Mouse (Mus musculus) limb, embryonic 14.5 days (tissue): Measurements from ENCODE around the gene Gm11758. TPM values are rescaled to one million over a fixed set of nuclear protein-coding genes. Genes with fewer than 3 reads are reported as not detected.
"Not testable (repeated sequence)": the region's sequence is repeated elsewhere in the genome, so short reads cannot be mapped to it uniquely, and the experiment has no call there.

Experiments
- ATAC-seq: fragments of 200-750 bp; cut with Nextera tagmentation; 2 replicates; pipeline ENCODE4 v1.8.0; 2017; ENCODE audit warnings: low read depth, moderate number of reproducible peaks, moderate TSS enrichment; ENCODE audit not compliant: low FRiP score
- DNase-seq: peaks from one replicate; pipeline ENCODE4 v3.0.0-alpha.2; 2015; ENCODE audit warnings: low spot score
- H3K27ac ChIP-seq: fragments of 300-500 bp; sonication (generic); replicated peaks from 2 replicates; pipeline ENCODE4 v1.5.1; 2014; ENCODE audit warnings: low read depth, mild to moderate bottlenecking, low read length, moderate library complexity, mixed read lengths
- H3K27me3 ChIP-seq: fragments of 300-500 bp; sonication (generic); 2 replicates; pipeline ENCODE4 v1.6.1; 2014; ENCODE audit warnings: low read length, mixed read lengths; ENCODE audit not compliant: control insufficient read depth, insufficient read depth
- H3K36me3 ChIP-seq: fragments of 300-500 bp; sonication (generic); 2 replicates; pipeline ENCODE4 v1.6.1; 2014; ENCODE audit warnings: mild to moderate bottlenecking, low read length, moderate library complexity, mixed read lengths; ENCODE audit not compliant: control insufficient read depth, insufficient read depth
- H3K4me1 ChIP-seq: fragments of 300-500 bp; sonication (generic); 2 replicates; pipeline ENCODE4 v1.6.1; 2014; ENCODE audit warnings: antibody characterized with exemption, low read length, mixed read lengths; ENCODE audit not compliant: control insufficient read depth, insufficient read depth
- H3K4me2 ChIP-seq: fragments of 300-500 bp; sonication (generic); replicated peaks from 2 replicates; pipeline ENCODE4 v1.6.1; 2014; ENCODE audit warnings: low read depth, mild to moderate bottlenecking, low read length, moderate library complexity; ENCODE audit not compliant: severe bottlenecking
- H3K4me3 ChIP-seq: fragments of 300-500 bp; sonication (generic); replicated peaks from 2 replicates; pipeline ENCODE4 v1.5.1; 2014; ENCODE audit warnings: low read length
- H3K9ac ChIP-seq: fragments of 300-500 bp; sonication (generic); 2 replicates; pipeline ENCODE4 v1.6.1; 2014; ENCODE audit warnings: mild to moderate bottlenecking, low read depth, low read length, moderate library complexity; ENCODE audit not compliant: severe bottlenecking
- H3K9me3 ChIP-seq: fragments of 300-500 bp; sonication (generic); 2 replicates; pipeline ENCODE4 v1.6.1; 2016; ENCODE audit warnings: low read length; ENCODE audit not compliant: control insufficient read depth
- POLR2A ChIP-seq: fragments of 200-500 bp; IDR thresholded peaks from 2 replicates; pipeline ENCODE4 v1.8.0; 2012; ENCODE audit warnings: inconsistent platforms, mild to moderate bottlenecking, moderate library complexity, borderline replicate concordance; ENCODE audit not compliant: insufficient read depth, insufficient read length; ENCODE audit errors: extremely low read depth
- WGBS: fragments of 180-500 bp; shearing (Covaris S2); extraction: QIAGEN DNeasy Blood & Tissue Kit; methylation state at CpG from one replicate; pipeline ENCODE4 v1.1.7; 2014; 5-methylcytosine and 5-hydroxymethylcytosine counted together
- polyA plus RNA-seq, 2 experiments: library from polyadenylated mRNA; depleted of rRNA in 1 of 2; stranded (reverse) in 1 of 2; unstranded in 1 of 2; fragments of >200 nt; fragmentation: Nextera tagmentation in 1 of 2; extraction: Ambion mirVana in 1 of 2; gene quantifications; 2 replicates each; pipeline versions ENCODE4 v1.2.1 to v1.2.3; 2012 to 2014

Gm11758 gene
- polyA plus RNA-seq (2012; rRNA removed) (not detected in 2 replicates), polyA plus RNA-seq (2014; fragmentation: Nextera tagmentation; extraction: Ambion mirVana) (not detected in 2 replicates)

DNA sequence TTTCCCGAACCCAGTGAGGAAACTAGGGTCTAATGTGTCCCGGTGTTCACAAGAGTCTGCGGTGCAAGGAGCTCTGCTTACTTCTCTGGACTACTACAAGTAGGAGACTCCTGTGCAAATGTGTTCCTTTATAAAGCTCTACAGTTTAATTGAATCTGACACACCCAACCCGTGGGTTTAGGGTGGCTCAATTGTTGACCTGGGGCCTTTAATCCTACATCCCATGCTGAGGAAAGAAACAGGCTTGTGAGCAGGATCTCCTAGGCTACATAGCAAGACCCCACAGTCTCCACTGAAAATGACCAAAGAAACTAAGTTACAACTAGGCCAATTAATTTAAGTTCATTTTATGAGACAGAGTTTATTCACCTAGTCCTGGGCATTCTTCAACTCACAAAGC is at the start of gene Gm11758:
TSS of gene Gm11758 (minus strand) at position 101 of the 400 bp plus-strand sequence.
- DNase-seq, H3K4me1 ChIP-seq, H3K27ac ChIP-seq, H3K27me3 ChIP-seq, H3K4me3 ChIP-seq, H3K36me3 ChIP-seq, H3K9me3 ChIP-seq, H3K4me2 ChIP-seq, ATAC-seq, H3K9ac ChIP-seq: not testable (repeated sequence)
- WGBS, result no CpG with 5 or more reads among the region's 4 CpGs

DNA sequence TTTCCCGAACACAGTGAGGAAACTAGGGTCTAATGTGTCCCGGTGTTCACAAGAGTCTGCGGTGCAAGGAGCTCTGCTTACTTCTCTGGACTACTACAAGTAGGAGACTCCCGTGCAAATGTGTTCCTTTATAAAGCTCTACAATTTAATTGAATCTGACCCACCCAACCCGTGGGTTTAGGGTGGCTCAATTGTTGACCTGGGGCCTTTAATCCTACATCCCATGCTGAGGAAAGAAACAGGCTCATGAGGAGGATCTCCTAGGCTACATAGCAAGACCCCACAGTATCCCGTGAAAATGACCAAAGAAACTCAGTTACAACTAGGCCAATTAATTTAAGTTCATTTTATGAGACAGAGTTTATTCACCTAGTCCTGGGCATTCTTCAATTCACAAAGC is 44.6 kb upstream of the Gm11758 start, which contains the start of gene Gm11756:
TSS of gene Gm11756 (minus strand) at position 101 of the 400 bp plus-strand sequence.
- not testable (repeated sequence) for H3K4me2 ChIP-seq

DNA sequence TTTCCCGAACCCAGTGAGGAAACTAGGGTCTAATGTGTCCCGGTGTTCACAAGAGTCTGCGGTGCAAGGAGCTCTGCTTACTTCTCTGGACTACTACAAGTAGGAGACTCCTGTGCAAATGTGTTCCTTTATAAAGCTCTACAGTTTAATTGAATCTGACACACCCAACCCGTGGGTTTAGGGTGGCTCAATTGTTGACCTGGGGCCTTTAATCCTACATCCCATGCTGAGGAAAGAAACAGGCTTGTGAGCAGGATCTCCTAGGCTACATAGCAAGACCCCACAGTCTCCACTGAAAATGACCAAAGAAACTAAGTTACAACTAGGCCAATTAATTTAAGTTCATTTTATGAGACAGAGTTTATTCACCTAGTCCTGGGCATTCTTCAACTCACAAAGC is 29.8 kb upstream of the Gm11758 start, which contains the start of gene Gm13871:
TSS of gene Gm13871 (minus strand) at position 101 of the 400 bp plus-strand sequence.
- ATAC-seq, H3K4me1 ChIP-seq, H3K4me3 ChIP-seq, H3K27ac ChIP-seq, H3K9ac ChIP-seq, H3K36me3 ChIP-seq, H3K9me3 ChIP-seq, DNase-seq, H3K27me3 ChIP-seq, H3K4me2 ChIP-seq: not testable (repeated sequence)
- no CpG with 5 or more reads among the region's 4 CpGs for WGBS

More for the DNA sequence above, 44.6 kb upstream of the Gm11758 start, which contains the start of gene Gm11756:
- H3K4me1 ChIP-seq, H3K9me3 ChIP-seq, ATAC-seq, H3K9ac ChIP-seq, H3K27me3 ChIP-seq, H3K27ac ChIP-seq, H3K4me3 ChIP-seq, DNase-seq, H3K36me3 ChIP-seq: not testable (repeated sequence)
- 82% methylated on average over 6 of the region's 6 CpGs for WGBS

DNA sequence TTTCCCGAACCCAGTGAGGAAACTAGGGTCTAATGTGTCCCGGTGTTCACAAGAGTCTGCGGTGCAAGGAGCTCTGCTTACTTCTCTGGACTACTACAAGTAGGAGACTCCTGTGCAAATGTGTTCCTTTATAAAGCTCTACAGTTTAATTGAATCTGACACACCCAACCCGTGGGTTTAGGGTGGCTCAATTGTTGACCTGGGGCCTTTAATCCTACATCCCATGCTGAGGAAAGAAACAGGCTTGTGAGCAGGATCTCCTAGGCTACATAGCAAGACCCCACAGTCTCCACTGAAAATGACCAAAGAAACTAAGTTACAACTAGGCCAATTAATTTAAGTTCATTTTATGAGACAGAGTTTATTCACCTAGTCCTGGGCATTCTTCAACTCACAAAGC is 14.9 kb upstream of the Gm11758 start, which contains the start of gene Gm11757:
TSS of gene Gm11757 (minus strand) at position 101 of the 400 bp plus-strand sequence.
- no CpG with 5 or more reads among the region's 4 CpGs for WGBS
- H3K4me1 ChIP-seq, result not testable (repeated sequence)

DNA sequence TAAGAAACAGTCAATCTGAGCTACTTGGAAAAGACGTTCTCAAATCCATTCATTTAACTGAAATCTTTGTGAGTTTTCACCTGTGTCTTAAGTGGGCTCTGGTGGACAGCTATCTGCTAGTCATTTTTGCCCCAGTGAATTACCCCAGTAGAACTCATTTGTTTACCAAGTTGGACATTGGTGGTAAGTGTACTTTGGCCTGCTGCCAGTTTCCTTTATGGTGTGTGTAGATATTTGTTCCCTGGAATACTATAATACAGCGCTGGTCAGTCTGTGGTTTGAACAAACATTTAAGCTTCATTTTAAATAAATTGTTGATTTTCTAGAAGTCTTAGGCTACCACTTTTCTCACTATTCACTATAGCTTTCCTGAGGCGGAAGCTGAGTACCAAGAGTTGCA is 49.5 kb downstream of the Gm11758 start:
- no peak for TF ChIP-seq POLR2A
- Histone ChIP-seq H3K9ac (no peak overlapping the region), H3K4me2 (no peak overlapping the region), H3K36me3 (no peaks in the 10 kb centered on the region), H3K27ac (no peak overlapping the region), H3K9me3 (no peaks in the 10 kb centered on the region), H3K4me1 (no peaks in the 10 kb centered on the region), H3K4me3 (no peak overlapping the region), H3K27me3 (no peaks in the 10 kb centered on the region)
- WGBS, result 80% methylated on average over 3 of the region's 3 CpGs
- ATAC-seq, result no peak
- DNase-seq, result no peak

More for the DNA sequence above, 14.9 kb upstream of the Gm11758 start, which contains the start of gene Gm11757:
- ATAC-seq, H3K4me3 ChIP-seq, H3K27me3 ChIP-seq, H3K36me3 ChIP-seq, H3K4me2 ChIP-seq, H3K27ac ChIP-seq, DNase-seq, H3K9ac ChIP-seq, H3K9me3 ChIP-seq: not testable (repeated sequence)

Other genes with a start within 250 kb of the Gm11758 start
- gene Gm11236, start 238.1 kb downstream of the Gm11758 start, polyA plus RNA-seq (2012; rRNA removed), result not detected in 2 replicates
- gene Gm11236, start 238.1 kb downstream of the Gm11758 start, polyA plus RNA-seq (2014; fragmentation: Nextera tagmentation; extraction: Ambion mirVana), result not detected in 2 replicates
- gene Gm11239, start 207.9 kb downstream of the Gm11758 start, polyA plus RNA-seq (2012; rRNA removed), result not detected in 2 replicates
- gene Gm11239, start 207.9 kb downstream of the Gm11758 start, polyA plus RNA-seq (2014; fragmentation: Nextera tagmentation; extraction: Ambion mirVana), result 0.18 TPM in 1 of 2 replicates, not detected in the other
- gene Gm428, start 192.8 kb downstream of the Gm11758 start, polyA plus RNA-seq (2012; rRNA removed), result not detected in 2 replicates
- not detected in 2 replicates for gene Gm428, start 192.8 kb downstream of the Gm11758 start, polyA plus RNA-seq (2014; fragmentation: Nextera tagmentation; extraction: Ambion mirVana)
- 0.56 and 0.60 TPM in 2 replicates for gene Rasef, start 85.3 kb downstream of the Gm11758 start, polyA plus RNA-seq (2012; rRNA removed)
- gene Rasef, start 85.3 kb downstream of the Gm11758 start, polyA plus RNA-seq (2014; fragmentation: Nextera tagmentation; extraction: Ambion mirVana), result 1.1 and 1.5 TPM in 2 replicates
- gene Gm11757, start 14.8 kb upstream of the Gm11758 start, polyA plus RNA-seq (2012; rRNA removed), result not detected in 2 replicates
- gene Gm11757, start 14.8 kb upstream of the Gm11758 start, polyA plus RNA-seq (2014; fragmentation: Nextera tagmentation; extraction: Ambion mirVana), result not detected in 2 replicates
- not detected in 2 replicates for gene Gm13871, start 29.7 kb upstream of the Gm11758 start, polyA plus RNA-seq (2012; rRNA removed)
- gene Gm13871, start 29.7 kb upstream of the Gm11758 start, polyA plus RNA-seq (2014; fragmentation: Nextera tagmentation; extraction: Ambion mirVana), result not detected in 2 replicates
- 0.37 and 0.49 TPM in 2 replicates for gene Gm11756, start 44.5 kb upstream of the Gm11758 start, polyA plus RNA-seq (2012; rRNA removed)
- 0.15 and 0.28 TPM in 2 replicates for gene Gm11756, start 44.5 kb upstream of the Gm11758 start, polyA plus RNA-seq (2014; fragmentation: Nextera tagmentation; extraction: Ambion mirVana)
- gene 2310002L09Rik, start 74.6 kb upstream of the Gm11758 start, polyA plus RNA-seq (2012; rRNA removed), result 2.7 and 4.8 TPM in 2 replicates
- gene 2310002L09Rik, start 74.6 kb upstream of the Gm11758 start, polyA plus RNA-seq (2014; fragmentation: Nextera tagmentation; extraction: Ambion mirVana), result 5.8 and 10.5 TPM in 2 replicates
- gene Frmd3, start 137.2 kb upstream of the Gm11758 start, polyA plus RNA-seq (2012; rRNA removed), result 0.93 and 1.1 TPM in 2 replicates
- 2.4 and 3.1 TPM in 2 replicates for gene Frmd3, start 137.2 kb upstream of the Gm11758 start, polyA plus RNA-seq (2014; fragmentation: Nextera tagmentation; extraction: Ambion mirVana)